Mouse (Mus musculus): Measurements from ENCODE around the gene a. TPM values are rescaled to one million over a fixed set of nuclear protein-coding genes. Genes with fewer than 3 reads are reported as not detected.
A peak's percentile ranks its signal among the peaks of the same experiment; 100 is the strongest.

The a gene
- polyA plus RNA-seq, 1 experiment, result not detected

DNA sequence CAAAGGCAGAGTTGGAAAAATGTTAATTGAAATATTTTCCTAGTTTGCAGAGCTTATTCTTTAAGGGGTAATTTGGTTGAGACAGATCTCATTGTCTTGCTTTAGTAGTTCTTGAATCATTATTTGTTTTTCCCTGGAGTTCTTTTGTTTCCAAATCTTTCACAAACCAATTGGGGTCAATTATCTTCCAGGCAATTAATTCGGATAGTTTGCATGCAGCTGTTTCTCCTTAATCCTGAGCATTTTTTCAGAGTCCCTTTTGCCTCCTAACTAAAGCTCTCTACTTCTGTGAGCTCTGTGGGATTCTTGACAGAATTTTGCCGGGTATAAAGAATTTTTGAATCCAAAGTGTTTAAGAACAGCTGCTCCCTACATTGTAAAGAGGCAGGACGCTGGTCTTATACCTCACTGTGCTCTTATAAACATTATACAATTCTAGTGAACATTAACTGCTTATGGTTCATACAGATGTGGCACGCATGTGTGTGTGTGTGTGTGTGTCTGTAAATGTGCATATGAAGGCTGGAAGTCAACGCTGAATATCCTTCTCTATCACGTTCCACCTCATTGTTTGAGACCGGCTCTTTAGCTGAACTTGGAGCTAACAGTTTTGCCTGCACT is 134.3 kb downstream of the a start:
- H3K4me1 ChIP-seq (ENCODE audit: control insufficient read depth, insufficient read depth, low read length), result peaks cover 5% of the 10 kb centered on the region
- WGBS, result 21% methylated on average over 7 of the region's 7 CpGs
- TF ChIP-seq CTCF (IDR thresholded peaks at IDR 0.05; ENCODE audit: insufficient read depth, low read depth, low read length) (no peak), POLR2A (IDR thresholded peaks at IDR 0.05; ENCODE audit: insufficient read depth, low read depth, low read length) (no peak)
- no peak overlapping the region for H3K4me3 ChIP-seq (ENCODE audit: insufficient read depth, low read depth, low read length)
- peak overlapping the region; percentile 70; the same call in 1 of the 2 replicates for H3K27ac ChIP-seq (ENCODE audit: insufficient read depth, low read depth, low read length)

DNA sequence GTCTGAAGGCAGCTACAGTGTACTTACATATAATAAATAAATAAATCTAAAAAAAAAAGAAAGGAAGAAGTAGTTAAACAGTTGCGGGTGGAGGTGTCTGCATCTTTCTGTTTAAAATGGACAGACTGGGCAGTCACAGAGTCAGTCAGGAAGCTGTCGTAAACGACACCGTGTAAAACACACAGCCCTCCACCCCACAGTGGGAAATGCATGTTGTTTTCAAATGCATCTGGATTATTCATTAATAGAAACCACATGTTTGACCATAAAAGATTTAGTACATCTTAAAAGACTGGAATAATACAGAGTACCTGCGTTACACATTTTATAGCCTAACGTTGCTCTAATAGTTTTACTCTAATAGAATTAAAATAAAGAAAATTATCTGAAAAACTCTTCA is 135.6 kb downstream of the a start:
- Histone ChIP-seq H3K4me3 (ENCODE audit: insufficient read depth, low read depth, low read length) (no peak overlapping the region), H3K27ac (ENCODE audit: insufficient read depth, low read depth, low read length) (no peak overlapping the region), H3K4me1 (ENCODE audit: control insufficient read depth, insufficient read depth, low read length) (peaks cover 5% of the 10 kb centered on the region)
- WGBS, result 86% methylated on average over 6 of the region's 6 CpGs
- TF ChIP-seq POLR2A (IDR thresholded peaks at IDR 0.05; ENCODE audit: insufficient read depth, low read depth, low read length) (no peak), CTCF (IDR thresholded peaks at IDR 0.05; ENCODE audit: insufficient read depth, low read depth, low read length) (no peak)

DNA sequence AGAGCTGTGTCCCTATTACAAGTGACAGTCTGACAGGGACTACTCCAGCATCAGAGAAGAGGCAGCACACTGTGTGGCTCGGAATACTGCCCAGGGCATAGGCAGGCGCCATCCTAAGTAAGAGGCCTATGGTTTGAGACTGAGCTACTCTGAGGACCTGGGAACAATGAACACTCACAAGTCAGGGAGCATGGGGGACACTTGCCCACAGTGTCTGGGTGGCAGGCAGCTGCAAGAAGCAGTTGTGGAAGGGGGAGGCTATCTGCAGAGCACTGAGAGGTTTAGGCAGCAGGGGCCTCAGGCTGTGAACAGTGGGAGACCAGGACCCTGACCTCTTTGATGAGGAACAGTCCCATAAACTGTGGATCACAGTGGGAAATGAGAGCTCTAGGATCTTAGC is 137.1 kb downstream of the a start:
- Histone ChIP-seq H3K4me1 (ENCODE audit: control insufficient read depth, insufficient read depth, low read length) (peaks cover 5% of the 10 kb centered on the region), H3K27ac (ENCODE audit: insufficient read depth, low read depth, low read length) (no peak overlapping the region), H3K4me3 (ENCODE audit: insufficient read depth, low read depth, low read length) (no peak overlapping the region)
- no peak for TF ChIP-seq POLR2A (IDR thresholded peaks at IDR 0.05; ENCODE audit: insufficient read depth, low read depth, low read length)
- TF ChIP-seq CTCF (IDR thresholded peaks at IDR 0.05; ENCODE audit: insufficient read depth, low read depth, low read length), result no peak
- 86% methylated on average over 2 of the region's 2 CpGs for WGBS

DNA sequence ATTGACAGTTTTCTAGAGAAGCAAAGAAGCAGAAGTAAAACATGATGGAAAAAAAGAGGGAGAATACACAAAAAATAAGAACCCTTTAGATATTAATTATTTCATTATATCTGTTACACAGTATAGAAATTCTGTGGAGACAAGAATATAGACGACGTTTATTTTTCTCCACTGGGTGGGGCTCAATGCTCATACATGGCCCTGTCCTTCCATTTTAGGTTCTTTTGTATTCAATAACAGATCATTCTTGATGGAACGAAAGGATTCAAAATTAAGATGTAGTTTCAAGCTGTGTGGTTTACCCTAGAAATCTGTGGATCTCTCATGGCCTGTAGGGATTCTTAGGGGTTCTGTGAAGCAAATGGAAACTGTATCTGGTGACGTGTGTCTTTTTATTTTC is 142.7 kb downstream of the a start:
- H3K4me3 ChIP-seq (ENCODE audit: insufficient read depth, low read depth, low read length), result no peak overlapping the region
- TF ChIP-seq CTCF (IDR thresholded peaks at IDR 0.05; ENCODE audit: insufficient read depth, low read depth, low read length) (no peak), POLR2A (IDR thresholded peaks at IDR 0.05; ENCODE audit: insufficient read depth, low read depth, low read length) (no peak)
- 80% methylated on average over 4 of the region's 4 CpGs for WGBS
- H3K4me1 ChIP-seq (ENCODE audit: control insufficient read depth, insufficient read depth, low read length), result peaks cover 6% of the 10 kb centered on the region; the same call in 1 of the 2 replicates
- no peak overlapping the region for H3K27ac ChIP-seq (ENCODE audit: insufficient read depth, low read depth, low read length)

DNA sequence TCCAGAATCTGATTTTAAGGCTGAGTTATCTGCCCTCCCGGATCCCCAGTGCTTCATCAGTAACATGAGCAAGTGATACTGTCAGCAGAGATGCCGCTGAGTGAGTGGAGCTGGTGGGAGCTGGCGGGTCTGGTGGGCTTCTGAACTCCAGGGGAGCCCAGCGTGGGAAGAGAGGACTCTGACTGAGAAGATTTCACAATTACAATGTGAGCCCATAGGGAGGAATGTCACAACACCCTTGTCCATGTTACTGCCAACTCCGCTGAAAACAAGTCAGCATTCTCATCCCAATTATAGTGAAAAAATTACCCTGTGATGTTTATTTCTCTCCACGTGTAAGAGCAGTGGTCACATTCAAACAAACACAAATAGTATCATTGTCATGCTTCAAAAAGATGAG is 144.9 kb downstream of the a start:
- WGBS, result 65% methylated on average over 6 of the region's 6 CpGs

DNA sequence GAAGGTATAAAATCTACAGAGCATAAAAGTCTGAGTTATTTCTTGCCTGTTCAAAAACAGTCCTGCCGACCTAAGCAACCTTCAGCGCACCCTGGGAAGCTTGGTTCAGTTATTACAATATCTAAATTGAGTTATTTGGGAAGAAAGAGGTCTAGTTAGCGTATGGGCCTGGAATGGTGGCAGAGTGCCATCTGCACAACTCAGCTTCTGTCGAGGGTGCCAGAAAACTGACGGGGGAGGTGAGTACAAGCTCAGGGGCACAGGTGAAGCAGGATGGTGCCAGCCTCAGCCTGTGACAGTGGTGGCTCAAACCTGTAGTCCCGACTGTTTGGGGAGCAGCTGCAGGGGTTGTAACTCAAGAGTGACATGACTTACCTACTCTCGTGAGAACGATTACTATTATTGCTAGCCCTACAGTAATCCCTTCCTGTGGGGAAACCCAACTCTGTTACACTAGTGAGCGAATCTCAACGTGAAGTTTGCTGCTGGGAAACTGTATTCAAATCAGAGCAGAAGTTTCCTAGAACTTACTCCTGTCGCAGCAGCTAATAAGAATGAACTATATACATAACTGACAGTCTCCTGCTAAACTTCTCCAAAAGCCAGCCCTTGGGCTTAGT is 145.4 kb downstream of the a start:
- 75% methylated on average over 11 of the region's 11 CpGs for WGBS
- peaks cover 6% of the 10 kb centered on the region; the same call in 1 of the 2 replicates for H3K4me1 ChIP-seq (ENCODE audit: control insufficient read depth, insufficient read depth, low read length)
- TF ChIP-seq POLR2A (IDR thresholded peaks at IDR 0.05; ENCODE audit: insufficient read depth, low read depth, low read length) (no peak), CTCF (IDR thresholded peaks at IDR 0.05; ENCODE audit: insufficient read depth, low read depth, low read length) (no peak)
- H3K4me3 ChIP-seq (ENCODE audit: insufficient read depth, low read depth, low read length), result no peak overlapping the region
- no peak overlapping the region for H3K27ac ChIP-seq (ENCODE audit: insufficient read depth, low read depth, low read length)

More for the DNA sequence above, 144.9 kb downstream of the a start:
- TF ChIP-seq POLR2A (IDR thresholded peaks at IDR 0.05; ENCODE audit: insufficient read depth, low read depth, low read length), result no peak
- no peak for TF ChIP-seq CTCF (IDR thresholded peaks at IDR 0.05; ENCODE audit: insufficient read depth, low read depth, low read length)
- H3K27ac ChIP-seq (ENCODE audit: insufficient read depth, low read depth, low read length), result no peak overlapping the region
- H3K4me1 ChIP-seq (ENCODE audit: control insufficient read depth, insufficient read depth, low read length), result peaks cover 6% of the 10 kb centered on the region; the same call in 1 of the 2 replicates
- H3K4me3 ChIP-seq (ENCODE audit: insufficient read depth, low read depth, low read length), result no peak overlapping the region

DNA sequence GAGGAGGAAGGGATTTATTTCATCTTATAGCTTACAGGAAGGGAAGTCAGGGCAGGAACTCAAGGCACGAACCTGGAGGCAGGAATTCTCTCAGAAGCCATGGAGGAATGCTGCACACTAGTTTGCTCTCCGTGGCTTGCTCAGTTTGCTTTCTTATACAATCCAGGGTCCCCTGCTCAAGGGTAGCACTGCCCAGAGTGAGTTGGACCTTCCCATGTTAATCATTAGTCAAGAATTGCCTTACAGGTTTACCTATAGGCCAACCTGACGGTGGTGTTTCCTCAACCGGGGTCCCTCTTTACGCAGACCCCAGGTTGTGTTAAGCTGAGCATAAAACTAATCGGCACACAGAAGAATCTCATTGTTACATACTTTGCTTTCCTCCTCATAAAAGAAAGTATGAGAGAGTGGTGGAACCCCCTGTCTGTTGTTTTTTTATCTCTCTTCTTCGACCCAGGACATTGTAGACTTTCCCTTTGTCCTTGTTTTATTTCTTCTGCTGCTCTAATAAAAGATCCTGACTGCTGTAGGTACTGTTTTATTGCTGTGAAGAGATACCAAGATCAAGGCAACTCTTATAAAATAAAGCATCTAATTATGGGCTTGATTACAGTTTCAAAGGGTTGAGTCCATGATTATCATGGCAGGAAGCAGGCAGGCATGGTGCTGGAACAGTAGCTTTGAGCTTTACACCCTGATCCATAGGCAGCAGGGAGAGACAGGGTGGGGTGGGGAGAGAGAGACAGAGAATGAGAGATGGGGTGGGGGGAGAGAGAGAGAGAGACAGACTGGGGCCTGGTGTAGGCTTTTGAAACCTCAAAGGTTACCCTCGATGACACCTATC is 146.6 kb downstream of the a start:
- H3K27ac ChIP-seq (ENCODE audit: insufficient read depth, low read depth, low read length), result no peak overlapping the region
- H3K4me1 ChIP-seq (ENCODE audit: control insufficient read depth, insufficient read depth, low read length), result peaks cover 9% of the 10 kb centered on the region; the same call in 1 of the 2 replicates
- TF ChIP-seq POLR2A (IDR thresholded peaks at IDR 0.05; ENCODE audit: insufficient read depth, low read depth, low read length) (no peak), CTCF (IDR thresholded peaks at IDR 0.05; ENCODE audit: insufficient read depth, low read depth, low read length) (no peak)
- no peak overlapping the region for H3K4me3 ChIP-seq (ENCODE audit: insufficient read depth, low read depth, low read length)
- 74% methylated on average over 8 of the region's 8 CpGs for WGBS

DNA sequence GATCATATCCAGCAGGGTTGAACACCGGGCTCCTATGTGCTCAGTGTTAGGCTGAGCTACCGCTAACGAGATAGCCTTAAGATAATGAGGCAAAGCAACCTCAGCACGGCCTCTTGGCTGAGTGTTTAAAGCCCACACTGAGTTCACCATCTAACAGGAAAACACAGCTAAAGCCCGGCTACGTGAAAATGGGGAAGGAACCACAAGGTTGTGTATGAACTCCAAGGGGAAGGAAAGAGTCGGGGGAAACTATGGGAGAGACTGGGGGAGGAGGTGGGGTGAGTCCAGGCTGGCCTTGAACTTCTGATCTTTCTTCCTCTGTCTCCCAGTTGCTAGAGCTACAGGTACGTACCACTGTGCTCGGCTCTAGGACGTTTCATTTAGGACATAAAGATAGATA is 150.8 kb downstream of the a start:
- H3K27ac ChIP-seq (ENCODE audit: insufficient read depth, low read depth, low read length), result no peak overlapping the region
- peaks cover 7% of the 10 kb centered on the region; the same call in 1 of the 2 replicates for H3K4me1 ChIP-seq (ENCODE audit: control insufficient read depth, insufficient read depth, low read length)
- 87% methylated on average over 10 of the region's 10 CpGs for WGBS
- H3K4me3 ChIP-seq (ENCODE audit: insufficient read depth, low read depth, low read length), result no peak overlapping the region
- TF ChIP-seq POLR2A (IDR thresholded peaks at IDR 0.05; ENCODE audit: insufficient read depth, low read depth, low read length) (no peak), CTCF (IDR thresholded peaks at IDR 0.05; ENCODE audit: insufficient read depth, low read depth, low read length) (no peak)

DNA sequence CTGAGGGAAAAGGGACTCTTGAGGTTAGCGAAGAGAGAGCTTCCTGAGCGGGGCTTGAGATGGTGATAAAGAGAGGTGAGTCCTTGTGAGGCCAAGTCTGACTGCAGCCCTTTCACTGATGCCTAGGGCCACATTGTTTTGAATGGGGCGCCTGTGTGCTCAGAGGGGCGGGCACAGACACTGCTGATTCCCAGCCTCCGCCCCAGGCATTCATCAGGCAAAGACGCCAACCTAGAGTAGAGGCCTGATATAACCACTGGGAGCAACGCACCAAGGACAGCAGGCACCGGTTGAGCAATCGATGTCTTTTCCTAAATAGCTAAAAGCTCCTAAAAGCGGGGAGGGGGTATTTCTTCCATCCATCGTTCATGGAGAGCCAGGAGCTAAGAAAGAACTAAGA is 151.3 kb downstream of the a start:
- Histone ChIP-seq H3K27ac (ENCODE audit: insufficient read depth, low read depth, low read length) (no peak overlapping the region), H3K4me3 (ENCODE audit: insufficient read depth, low read depth, low read length) (no peak overlapping the region), H3K4me1 (ENCODE audit: control insufficient read depth, insufficient read depth, low read length) (peaks cover 5% of the 10 kb centered on the region; the same call in 1 of the 2 replicates)
- WGBS, result 59% methylated on average over 11 of the region's 11 CpGs
- no peak for TF ChIP-seq CTCF (IDR thresholded peaks at IDR 0.05; ENCODE audit: insufficient read depth, low read depth, low read length)
